Mouse (Mus musculus) liver, embryonic 14.5 days (tissue): ENCODE results near the gene Ifih1.

Experiments used
- CTCF ChIP-seq: IDR thresholded peaks from 2 replicates; pipeline ENCODE4 v1.5.1; 2016; ENCODE audit warnings: antibody characterized with exemption, low read depth, control low read depth
- EP300 ChIP-seq: IDR thresholded peaks from 2 replicates; pipeline ENCODE4 v1.6.1; 2016; ENCODE audit warnings: antibody characterized with exemption, low read depth

- TF ChIP-seq CTCF (no peak), EP300 (no peak)
Observed at GRCm38 (mm10) chr2:62574962-62575361, 71.1 kb downstream of the Ifih1 start.
